In the genomic region with DNA sequence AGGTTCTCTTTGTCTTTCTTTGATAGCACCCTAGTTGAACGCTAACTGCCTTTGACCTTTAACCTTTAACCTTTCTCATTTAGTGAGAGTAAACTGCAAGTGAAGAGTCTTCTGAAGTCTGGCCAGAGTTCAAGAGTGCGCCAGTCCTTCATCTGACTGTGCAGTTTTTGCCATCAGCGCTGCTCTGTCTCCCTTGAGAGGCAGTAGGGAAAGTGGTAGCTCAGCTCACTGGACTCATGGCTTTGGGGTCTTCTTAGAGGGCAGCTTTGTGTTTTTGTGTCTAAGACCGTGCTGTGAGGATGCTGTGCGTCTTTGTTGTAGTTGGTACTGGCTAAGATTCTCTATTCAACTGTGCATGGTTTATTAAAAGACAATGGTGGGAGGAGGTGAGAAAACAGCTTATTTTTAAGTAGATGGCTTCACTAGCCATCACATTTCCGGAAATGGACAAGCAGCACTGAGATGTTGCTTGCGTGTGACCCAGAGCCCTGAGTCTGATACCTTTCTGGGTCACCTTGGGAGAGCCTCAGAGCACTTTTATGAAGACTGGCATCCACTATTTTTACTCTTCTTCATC, we compare ENCODE assay signal across 8 mouse cellular contexts. TPM values are rescaled to one million over a fixed set of nuclear protein-coding genes. Genes with fewer than 3 reads are reported as not detected.
DNase-seq lines count a peak whose midpoint lies in the region; ATAC-seq and TF ChIP-seq lines count a peak whose summit lies in the region.

No protein-coding gene starts in this region.

- no peak for TF ChIP-seq POLR2A in liver, adult 2 months (IDR thresholded peaks at IDR 0.05; ENCODE audit: extremely low read depth, insufficient read depth, low read length)

- H3K9me3 ChIP-seq in embryonic facial prominence, embryonic 15.5 days (replicated peaks), result no peaks in the 10 kb centered on the region
- no peaks in the 10 kb centered on the region for H3K9me3 ChIP-seq in midbrain, postnatal 0 days (ENCODE audit: low read length)

- intact Hi-C loops in left cerebral cortex, postnatal 10 days (cut with DNase I), result loop anchor here (5.0 kb wide), 1 partner anchor 41 kb away; no protein-coding TSS in a partner anchor

- H3K27me3 ChIP-seq in liver, adult 2 months (ENCODE audit: control insufficient read depth, insufficient read depth, low read length), result no peaks in the 10 kb centered on the region
- no peaks in the 10 kb centered on the region for H3K27me3 ChIP-seq in embryonic facial prominence, embryonic 15.5 days
- H3K27me3 ChIP-seq in midbrain, postnatal 0 days (ENCODE audit: insufficient read depth, low read length), result no peaks in the 10 kb centered on the region

- ATAC-seq in embryonic facial prominence, embryonic 15.5 days (ENCODE audit: insufficient number of reproducible peaks, low FRiP score, low TSS enrichment, low read depth), result no peak
- no peak for ATAC-seq in midbrain, postnatal 0 days (ENCODE audit: low FRiP score)

- peak; percentile 96 for DNase-seq in liver, adult 2 months (ENCODE audit: extremely low read depth, low read depth, low spot score)
- DNase-seq in liver, result no peak
- DNase-seq in kidney, adult 9 months, result peak; percentile 87
- DNase-seq in midbrain, postnatal 0 days (ENCODE audit: low spot score), result no peak
- DNase-seq in spleen, postnatal 4 days (ENCODE audit: low spot score in 2 of 2), result no peak
- DNase-seq in left cerebral cortex, postnatal 10 days (ENCODE audit: extremely low spot score in 1 of 2, low spot score in 2 of 2), result no peak
- DNase-seq in layer of hippocampus, postnatal 25 days (ENCODE audit: extremely low spot score in 1 of 2, low spot score in 1 of 2), result no peak

- peak overlapping the region; percentile 77 for H3K27ac ChIP-seq in liver, adult 2 months (replicated peaks; ENCODE audit: insufficient read depth, low read depth, low read length)
- no peak overlapping the region for H3K27ac ChIP-seq in embryonic facial prominence, embryonic 15.5 days (replicated peaks)
- H3K27ac ChIP-seq in midbrain, postnatal 0 days (ENCODE audit: low read depth, low read length), result no peak overlapping the region

- H3K36me3 ChIP-seq in liver, adult 2 months (ENCODE audit: control insufficient read depth, insufficient read depth, low read length), result no peaks in the 10 kb centered on the region
- H3K36me3 ChIP-seq in embryonic facial prominence, embryonic 15.5 days, result no peaks in the 10 kb centered on the region
- no peaks in the 10 kb centered on the region for H3K36me3 ChIP-seq in midbrain, postnatal 0 days (ENCODE audit: insufficient read depth, low read length)

- H3K4me1 ChIP-seq in liver, adult 2 months (ENCODE audit: control insufficient read depth, insufficient read depth, low read length), result peaks cover 26% of the 10 kb centered on the region
- H3K4me1 ChIP-seq in embryonic facial prominence, embryonic 15.5 days, result peaks cover 28% of the 10 kb centered on the region
- peaks cover 9% of the 10 kb centered on the region for H3K4me1 ChIP-seq in midbrain, postnatal 0 days (ENCODE audit: insufficient read depth, low read length)

- no peak for TF ChIP-seq CTCF in liver, adult 2 months (IDR thresholded peaks at IDR 0.05; ENCODE audit: low read depth, low read length)
- no peak for TF ChIP-seq CTCF in midbrain, postnatal 0 days (IDR thresholded peaks at IDR 0.05)

- peaks cover 36% of the 10 kb centered on the region for H3K79me2 ChIP-seq in liver, adult 2 months (ENCODE audit: control insufficient read depth, insufficient read depth, low read length)

- H3K4me2 ChIP-seq in embryonic facial prominence, embryonic 15.5 days (replicated peaks), result 0 out of 2 replicates have a peak overlapping the region, but pooled peaks have one; percentile 67
- H3K4me2 ChIP-seq in midbrain, postnatal 0 days (ENCODE audit: low read depth, low read length, poor library complexity, severe bottlenecking), result peak overlapping the region; percentile 63

- WGBS in liver, adult 2 months, result 17% methylated on average over 7 of the region's 7 CpGs
- WGBS in embryonic facial prominence, embryonic 15.5 days, result 73% methylated on average over 7 of the region's 7 CpGs
- WGBS in midbrain, postnatal 0 days, result 44% methylated on average over 7 of the region's 7 CpGs

- no peak overlapping the region for H3K9ac ChIP-seq in liver, adult 2 months (ENCODE audit: low read depth, low read length)
- no peak overlapping the region for H3K9ac ChIP-seq in embryonic facial prominence, embryonic 15.5 days
- H3K9ac ChIP-seq in midbrain, postnatal 0 days (replicated peaks; ENCODE audit: low read length, poor library complexity, severe bottlenecking), result peak overlapping the region; percentile 86; the same call in 1 of the 2 replicates

- no peak overlapping the region for H3K4me3 ChIP-seq in liver, adult 2 months (ENCODE audit: insufficient read depth, low read depth, low read length)
- H3K4me3 ChIP-seq in embryonic facial prominence, embryonic 15.5 days (replicated peaks), result 0 out of 2 replicates have a peak overlapping the region, but pooled peaks have one; percentile 92
- no peak overlapping the region; the same call in 1 of the 2 replicates for H3K4me3 ChIP-seq in midbrain, postnatal 0 days (ENCODE audit: low read depth, low read length)

RNA-seq across cellular contexts. Expression of gene Mtmr12, which starts 1.9 kb away (rescaled TPM):
- 3.4 and 4.4 TPM in 2 replicates for total RNA-seq in liver, adult 2 months (2014; rRNA removed)
- 5.7 and 6.5 TPM in 2 replicates for polyA plus RNA-seq in liver, adult 2 months (2012; rRNA removed)
- 14.6 and 16.2 TPM in 2 replicates for polyA plus RNA-seq in embryonic facial prominence, embryonic 15.5 days (2015; fragmentation: Nextera tagmentation; extraction: Ambion mirVana)
- 10.4 and 12.6 TPM in 2 replicates for total RNA-seq in midbrain, postnatal 0 days (2014; rRNA removed)
- polyA plus RNA-seq in midbrain, postnatal 0 days (2015; fragmentation: Nextera tagmentation; extraction: Ambion mirVana), result 4.5 and 4.8 TPM in 2 replicates
- total RNA-seq in left cerebral cortex, postnatal 10 days (2021), result 10 to 100 TPM; 16.3 to 17.6 TPM
- 10 to 100 TPM; 50.9 to 54.8 TPM for total RNA-seq in layer of hippocampus, postnatal 25 days (2021)

Comparison
In these comparisons a context has a peak if more than half of its experiments do, and no peak if none do; other contexts are left out.
1. DNase-seq: peak in liver, adult 2 months (single experiment) and kidney, adult 9 months (single experiment); none in liver (single experiment), midbrain, postnatal 0 days (single experiment), spleen, postnatal 4 days (0 of 2), left cerebral cortex, postnatal 10 days (0 of 2) and layer of hippocampus, postnatal 25 days (0 of 2).